Mouse (Mus musculus) spleen, adult 2 months (tissue): Measurements from ENCODE around the gene Ccdc12.
A peak's percentile ranks its signal among the peaks of the same experiment; 100 is the strongest.

Experiments used
- CTCF ChIP-seq: fragments of 200-500 bp; IDR thresholded peaks from 2 replicates; pipeline ENCODE4 v1.5.1; 2011; ENCODE audit warnings: mild to moderate bottlenecking, inconsistent platforms; ENCODE audit not compliant: insufficient read depth, insufficient read length, insufficient replicate concordance; ENCODE audit errors: extremely low read depth
- POLR2A ChIP-seq: fragments of 200-500 bp; IDR thresholded peaks from 2 replicates; pipeline ENCODE4 v1.6.1; 2011; ENCODE audit warnings: low read depth, low read length, inconsistent platforms

- no peak for TF ChIP-seq POLR2A
- TF ChIP-seq CTCF: peak; percentile 46; the same call in 1 of the 2 replicates
Measured at GRCm38 (mm10) chr9:110729841-110730240, 73.5 kb downstream of the Ccdc12 start.
